Mouse (Mus musculus) MN1 (cell line): Measurements from ENCODE around the gene Tgfb3.

Experiments
- DNase-seq: peaks from one replicate; pipeline ENCODE4 v3.0.0-alpha.2; 2016; ENCODE audit warnings: low spot score

The Tgfb3 gene

DNA sequence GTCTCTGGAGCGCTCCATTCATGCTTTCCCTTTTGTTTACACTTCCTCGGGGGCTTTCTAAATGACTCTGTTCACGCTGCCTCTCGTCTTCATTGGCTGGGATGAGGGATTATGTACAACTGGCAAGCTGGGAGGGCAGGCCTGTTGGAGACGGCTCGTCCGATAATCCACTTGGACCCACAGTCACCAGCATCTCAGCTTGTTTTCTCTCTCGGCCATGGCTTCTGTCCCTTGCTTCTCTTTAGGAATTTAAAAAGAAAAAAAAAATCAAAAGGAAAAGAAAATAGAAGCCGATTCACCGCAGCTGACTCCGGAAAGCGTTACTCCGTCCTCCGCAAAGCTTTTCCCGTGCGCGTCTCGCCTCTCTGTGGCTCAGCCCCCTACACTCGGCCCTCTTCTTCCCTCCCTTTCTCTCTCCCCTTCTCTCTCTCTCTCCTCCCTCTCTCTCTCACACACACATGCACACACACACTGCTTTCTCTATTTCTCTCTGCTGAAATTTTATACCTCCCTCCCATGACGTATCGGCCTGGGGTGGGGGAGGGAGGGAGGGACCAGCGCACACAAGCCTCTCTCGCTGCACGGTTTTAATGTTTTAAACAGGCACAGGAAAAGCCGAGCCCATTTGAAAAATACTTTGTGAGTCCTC lies at the start of gene Tgfb3:
TSS of gene Tgfb3 (minus strand) at position 489 of the 649 bp plus-strand sequence.
- peak; percentile 52 for DNase-seq

- no peak for DNase-seq
These were observed 49.3 kb upstream of the Tgfb3 start for GRCm38 (mm10) chr12:86128122-86128521.

DNA sequence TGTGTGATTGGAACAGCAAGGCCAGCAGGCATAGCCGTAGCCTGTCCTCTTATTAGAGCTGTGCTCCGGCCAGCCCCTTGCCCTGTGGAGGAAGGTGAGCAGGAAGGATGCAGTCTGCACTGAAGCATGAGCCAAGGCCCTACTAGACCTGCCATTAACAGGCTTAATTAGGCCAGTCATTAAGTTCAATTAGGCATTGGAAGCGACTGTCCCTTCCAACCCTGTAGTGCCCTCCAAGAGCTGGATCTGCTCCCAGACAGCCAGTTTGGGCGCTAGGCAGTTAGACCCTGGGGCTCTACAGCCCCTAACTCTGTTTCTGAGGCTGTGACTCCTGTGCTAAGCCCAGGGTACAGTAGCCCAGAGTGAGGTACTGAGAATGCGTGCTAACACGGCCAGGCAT lies 45.2 kb upstream of the Tgfb3 start:
- DNase-seq = no peak

DNA sequence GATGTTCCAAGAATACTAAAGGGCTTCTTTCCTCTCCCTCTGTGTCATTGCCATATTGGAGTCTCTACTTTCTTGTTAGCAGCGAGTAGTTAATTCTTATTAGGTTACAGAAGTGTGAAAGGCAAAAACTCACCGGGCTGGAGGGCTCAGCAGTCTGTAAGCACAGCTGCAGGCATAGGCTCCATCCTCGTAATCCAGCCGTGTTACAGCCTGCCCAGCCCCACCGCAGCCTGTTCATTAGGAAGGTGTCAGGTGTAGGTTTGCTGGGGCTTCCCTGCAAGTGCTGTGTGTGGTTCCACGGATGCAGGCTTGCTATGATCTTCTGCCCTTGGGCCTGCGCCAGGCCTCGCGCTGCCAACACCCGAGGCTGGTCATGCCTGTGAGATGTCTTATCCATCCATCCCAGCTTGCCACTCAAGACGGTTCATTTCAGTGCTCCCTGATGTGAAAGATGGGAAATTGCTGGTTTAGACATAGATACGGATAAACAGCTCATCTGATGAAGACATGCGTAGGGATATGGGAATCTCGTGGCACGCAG lies 37.5 kb upstream of the Tgfb3 start:
- DNase-seq = peak; percentile 9

- no peak for DNase-seq
These were observed 31.8 kb upstream of the Tgfb3 start for GRCm38 (mm10) chr12:86110637-86111036.

GRCm38 (mm10) chr12:86109531-86109930 lies 30.7 kb upstream of the Tgfb3 start:
- DNase-seq = no peak

DNA sequence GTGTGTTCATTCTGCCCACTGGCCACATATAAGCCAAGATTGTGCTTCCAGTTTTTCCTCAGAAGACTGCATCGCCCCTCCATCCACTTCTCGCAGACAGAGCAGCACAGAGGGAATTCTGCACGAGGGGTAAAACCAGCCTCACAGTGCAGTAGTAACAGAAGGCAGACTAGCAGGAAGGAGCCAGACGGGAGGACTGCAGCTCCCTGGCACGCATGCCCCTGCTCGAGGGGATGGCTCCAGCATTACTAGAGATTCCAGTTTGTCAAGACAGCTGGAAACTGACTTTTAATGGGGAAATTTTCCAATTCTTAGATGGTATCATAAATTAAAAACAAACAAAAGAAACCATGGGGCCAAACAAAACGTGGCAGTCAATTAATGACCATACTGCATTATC lies 28.8 kb upstream of the Tgfb3 start:
- DNase-seq = no peak

DNA sequence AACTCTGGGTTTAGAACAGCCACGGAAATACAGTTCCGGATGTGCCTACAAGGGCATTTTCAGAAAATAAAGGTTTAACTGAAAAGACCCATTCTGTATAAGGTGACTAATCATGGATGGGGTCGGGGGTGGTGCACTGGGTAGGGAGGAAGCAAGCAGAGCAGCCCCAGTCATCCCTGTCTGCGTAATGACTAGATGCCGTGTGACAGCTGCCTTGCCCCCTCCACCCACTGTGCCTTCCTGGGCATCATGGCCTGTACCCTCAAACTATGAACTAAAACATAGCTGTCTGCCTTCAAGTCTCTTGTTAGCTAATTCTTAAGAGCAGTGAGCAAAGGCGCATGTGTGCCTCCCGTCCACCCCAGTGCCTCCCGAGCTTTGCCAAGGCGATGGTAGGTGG lies 27.2 kb upstream of the Tgfb3 start:
- DNase-seq = no peak

DNA sequence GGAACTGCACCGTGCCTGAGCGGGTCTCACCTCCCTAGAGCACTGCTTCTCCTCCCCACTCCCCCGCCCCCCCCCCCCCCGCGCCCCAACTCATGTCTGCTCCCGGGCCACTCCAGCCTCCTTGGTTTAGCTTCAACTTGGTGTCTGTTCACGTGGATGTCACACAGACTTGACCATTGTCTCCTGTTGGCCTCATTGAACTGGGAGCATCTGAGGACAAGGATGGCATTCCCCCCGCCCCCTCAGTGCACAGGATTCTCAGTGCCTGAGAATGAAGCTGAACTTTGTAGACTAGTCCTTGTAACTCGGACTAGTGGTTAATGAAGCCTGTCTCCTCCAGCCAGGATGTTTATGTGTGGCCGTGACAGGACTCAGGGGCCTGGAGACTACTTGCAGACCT lies 26.7 kb upstream of the Tgfb3 start:
- DNase-seq = no peak

DNA sequence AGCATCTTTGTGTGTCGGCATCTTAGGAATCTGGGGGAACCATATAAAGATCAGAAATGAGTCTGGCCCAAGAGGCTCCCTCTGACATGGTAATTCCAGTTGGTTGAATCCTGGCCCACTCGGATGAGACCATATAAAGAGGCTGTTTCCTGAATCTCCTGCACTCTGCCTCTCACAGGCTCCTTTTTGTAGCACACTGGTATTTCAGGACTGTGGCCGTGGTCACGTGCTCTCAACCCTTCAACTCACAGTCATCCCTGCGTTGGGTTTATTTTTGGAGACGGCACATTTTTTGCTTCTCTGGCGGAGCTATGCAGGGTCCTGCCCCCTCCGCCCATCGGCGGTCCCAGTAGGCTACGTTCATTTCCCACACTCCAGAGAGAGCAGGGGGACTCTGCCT lies 25.5 kb upstream of the Tgfb3 start:
- DNase-seq = no peak

DNA sequence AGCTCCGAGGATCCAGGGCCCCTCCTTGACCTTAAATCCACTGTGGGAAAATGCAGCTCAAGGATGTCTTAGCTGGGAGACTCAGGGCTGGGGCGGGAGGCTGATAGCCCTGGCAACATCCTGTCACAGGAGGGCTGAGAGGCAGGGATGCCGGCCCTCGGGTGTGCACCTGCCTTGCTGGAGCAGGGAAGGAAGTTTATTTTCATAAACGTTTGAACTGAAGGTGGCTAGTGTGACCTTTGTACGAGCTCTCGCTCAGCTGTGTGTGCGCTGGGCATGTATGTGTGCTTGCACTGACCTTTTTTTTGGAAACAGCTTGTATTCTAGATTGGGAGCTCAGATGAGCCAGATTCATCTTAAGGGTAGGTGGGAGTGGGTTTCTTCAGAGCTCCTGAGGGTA lies 25.0 kb upstream of the Tgfb3 start:
- DNase-seq = no peak

DNA sequence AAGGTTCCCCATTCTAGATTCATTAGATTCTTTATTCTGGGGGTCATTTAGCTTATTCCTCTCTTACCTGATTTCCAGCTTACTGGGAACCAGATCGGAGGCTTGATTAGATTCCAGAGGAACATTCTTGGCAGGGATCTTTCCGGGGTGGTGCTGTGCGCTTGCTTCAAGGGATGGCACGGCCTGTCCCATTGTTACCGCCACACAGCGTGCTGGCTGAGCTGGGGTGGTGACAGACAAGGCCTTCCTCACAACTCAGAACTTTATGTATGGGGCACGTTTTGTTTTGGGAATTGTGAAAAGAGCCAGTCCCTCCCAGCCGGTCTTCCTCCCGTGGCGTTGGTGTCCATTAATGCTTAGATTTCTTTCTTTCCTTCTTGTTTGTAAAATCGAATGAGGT lies 24.6 kb upstream of the Tgfb3 start:
- DNase-seq = no peak

DNA sequence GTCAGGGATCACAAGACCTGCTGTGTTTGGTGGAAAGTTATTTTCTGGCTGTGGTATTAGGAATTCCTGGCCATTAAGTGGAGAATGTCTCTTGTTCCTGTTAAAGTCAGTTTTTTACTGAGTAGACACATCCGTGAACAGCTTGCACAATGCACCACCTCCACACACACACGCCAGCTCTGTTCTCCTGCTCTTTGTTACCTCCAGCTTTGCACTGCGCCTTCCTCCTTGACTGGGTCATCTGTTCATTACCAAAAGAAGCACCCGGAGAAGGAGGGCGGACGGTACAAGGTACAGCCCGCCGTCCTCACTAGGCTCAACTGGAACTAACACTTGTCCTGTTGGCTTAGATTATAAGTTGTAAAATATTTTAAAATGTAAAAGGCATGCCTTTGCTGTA lies 23.8 kb upstream of the Tgfb3 start:
- no peak for DNase-seq

- DNase-seq = no peak
These were observed 21.9 kb upstream of the Tgfb3 start for GRCm38 (mm10) chr12:86100711-86101110.

- no peak for DNase-seq
These were observed 18.9 kb upstream of the Tgfb3 start for GRCm38 (mm10) chr12:86097781-86098180.

GRCm38 (mm10) chr12:86095806-86096205 lies 17.0 kb upstream of the Tgfb3 start:
- DNase-seq = no peak

DNA sequence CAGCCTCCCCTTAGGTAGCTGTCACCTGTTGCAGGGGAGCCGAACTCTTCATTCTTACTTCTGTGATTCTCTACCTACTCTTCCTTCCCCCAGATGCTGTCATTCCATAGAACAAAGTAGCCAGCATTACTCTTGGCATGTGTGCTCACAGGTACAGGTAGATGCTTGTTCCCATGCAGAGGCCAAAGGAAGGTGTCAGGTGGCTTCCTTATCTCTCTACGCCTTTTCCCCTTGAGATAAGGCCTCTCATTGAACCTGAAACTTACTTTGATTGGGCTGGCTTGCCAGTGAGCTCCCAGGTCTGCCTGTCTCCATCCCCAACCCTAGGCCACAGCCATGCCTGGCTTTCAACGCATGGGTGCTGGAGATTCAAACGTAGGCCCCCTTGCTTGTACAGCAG lies 15.2 kb upstream of the Tgfb3 start:
- no peak for DNase-seq

DNA sequence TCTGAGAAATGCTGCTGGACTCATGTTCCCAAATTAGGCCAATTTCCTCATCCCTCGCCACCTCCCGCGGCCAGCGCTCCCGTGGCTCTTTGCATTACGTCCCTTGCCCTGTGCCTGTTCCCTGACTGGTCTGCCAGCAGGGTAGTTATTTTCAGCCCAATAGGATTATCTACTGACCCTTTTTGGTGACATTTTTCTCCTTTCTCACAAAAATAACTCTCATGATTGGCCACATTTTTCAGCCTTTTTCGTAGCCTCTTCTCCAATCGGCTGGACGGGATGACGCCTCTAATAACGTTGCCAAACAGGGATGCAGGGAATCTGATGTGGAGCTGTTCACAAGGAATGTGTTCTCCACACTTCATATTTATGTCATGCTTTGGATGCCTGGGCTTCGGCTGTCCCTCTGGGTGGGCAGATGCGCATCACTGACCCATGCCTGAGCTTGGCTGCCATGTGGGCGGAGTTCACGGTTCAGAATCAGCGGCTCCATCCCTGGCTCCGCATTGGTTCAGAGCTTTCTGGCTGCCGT lies 12.8 kb upstream of the Tgfb3 start:
- DNase-seq = no peak

DNA sequence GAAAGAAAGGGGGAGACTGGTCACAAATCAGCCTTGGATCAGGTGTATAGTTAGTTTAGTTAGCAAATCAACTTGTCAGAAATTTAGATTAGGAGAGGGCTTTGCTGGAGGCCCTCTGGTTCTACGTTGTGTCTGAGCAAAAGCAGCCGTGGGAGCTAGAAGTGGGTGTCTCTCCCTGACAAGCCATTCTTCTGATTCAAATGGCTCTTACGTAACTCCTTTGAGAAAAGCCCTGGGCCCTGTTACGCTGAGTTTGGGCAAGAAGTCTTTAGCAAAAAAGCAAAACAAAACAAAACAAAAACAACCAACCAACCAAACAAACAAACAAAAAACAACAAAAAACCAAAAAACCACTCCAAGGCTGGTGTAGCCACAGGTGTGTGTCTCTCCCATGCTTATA lies 11.9 kb upstream of the Tgfb3 start:
- DNase-seq = no peak

DNA sequence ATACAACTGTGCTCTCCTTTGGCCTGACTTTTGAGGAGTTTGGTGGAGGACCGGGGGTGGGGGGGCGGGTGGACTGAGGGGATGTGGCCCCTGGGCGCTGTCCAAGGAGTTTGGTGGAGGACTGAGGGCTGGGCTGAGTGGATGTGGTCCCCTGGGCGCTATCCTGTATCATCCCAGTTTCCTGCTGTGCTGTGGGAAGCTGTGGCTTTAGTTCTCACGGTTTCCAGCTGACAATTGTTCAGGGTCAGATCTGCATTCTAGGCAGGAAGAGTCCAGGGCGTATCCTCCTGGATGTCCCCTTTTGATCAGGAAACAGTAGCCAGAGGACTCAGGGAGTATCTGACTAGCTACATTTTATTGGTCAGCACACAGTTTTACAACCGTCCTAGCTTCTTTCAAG lies 9.2 kb upstream of the Tgfb3 start:
- DNase-seq = no peak

- no peak for DNase-seq
These were observed 7.7 kb upstream of the Tgfb3 start for GRCm38 (mm10) chr12:86086550-86086949.

DNA sequence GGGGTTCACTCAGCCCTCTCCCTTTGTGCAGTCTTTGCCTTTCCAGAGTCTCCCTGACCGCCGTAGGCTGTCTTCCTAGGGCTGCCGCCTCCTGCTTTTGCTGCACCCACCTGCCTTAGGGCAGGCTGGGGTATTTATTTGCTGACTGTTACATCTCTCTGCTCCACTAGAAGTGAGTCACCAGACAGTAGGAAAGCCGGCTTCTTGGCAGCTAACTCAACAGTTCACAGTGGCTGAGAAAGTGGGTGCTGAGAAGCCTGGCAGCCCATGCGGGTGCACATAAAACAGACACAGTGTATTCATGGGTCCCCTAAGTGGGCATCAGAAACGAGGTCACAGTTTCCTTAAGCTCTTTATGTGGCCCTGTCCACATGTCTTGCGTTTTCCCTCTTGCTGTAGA lies 7.0 kb upstream of the Tgfb3 start:
- DNase-seq = no peak

DNA sequence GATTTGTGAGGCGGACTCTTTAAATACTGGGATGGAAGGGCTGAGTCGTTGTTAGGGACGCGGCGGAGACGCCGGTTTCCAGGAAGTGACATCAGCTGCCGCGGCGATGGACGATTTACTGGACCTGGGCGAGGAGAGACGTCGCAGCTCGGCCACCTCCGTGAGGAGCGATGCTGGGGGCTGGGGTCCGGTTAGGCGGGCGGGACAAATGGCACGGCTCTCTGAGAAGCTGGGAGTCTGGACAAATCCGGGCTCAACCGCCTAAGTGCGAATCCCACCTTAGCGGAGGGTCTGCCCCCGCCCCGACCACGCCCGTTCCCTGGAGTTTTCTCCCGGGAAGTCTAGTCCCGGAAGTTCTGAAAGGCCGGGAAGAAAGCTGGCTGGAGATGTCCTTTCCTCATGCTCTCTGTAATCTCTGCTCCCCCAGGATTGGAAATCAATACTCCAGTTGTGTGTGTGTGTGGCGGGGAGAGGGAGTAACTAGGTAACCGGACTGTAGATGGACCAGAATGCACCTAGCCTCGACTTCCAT lies 3.7 kb upstream of the Tgfb3 start, which contains the start of gene Ift43:
TSS of gene Ift43 (plus strand) at position 61 of the 532 bp plus-strand sequence.
- peak; percentile 71 for DNase-seq

- peak; percentile 88 for DNase-seq
These were observed 394 bp upstream of the Tgfb3 start for GRCm38 (mm10) chr12:86079202-86079667.
